Mouse (Mus musculus): Measurements from ENCODE around the gene Id2. TPM values are rescaled to one million over a fixed set of nuclear protein-coding genes. Genes with fewer than 3 reads are reported as not detected.

The Id2 gene
- polyA plus RNA-seq, 1 experiment from 2014 or later = 449 TPM

- Histone ChIP-seq H3K4me3 (replicated peaks) (no peak overlapping the region), H3K27ac (no peak overlapping the region), H3K9ac (no peak overlapping the region), H3K36me3 (no peaks in the 10 kb centered on the region), H3K27me3 (replicated peaks) (no peaks in the 10 kb centered on the region), H3K4me1 (replicated peaks) (peaks cover 7% of the 10 kb centered on the region), H3K9me3 (no peaks in the 10 kb centered on the region), H3K4me2 (replicated peaks) (no peak overlapping the region)
- no peak for ATAC-seq
- 76% methylated on average over 6 of the region's 6 CpGs for WGBS
These were observed 7.0 kb upstream of the Id2 start for GRCm38 (mm10) chr12:25103911-25104310.

DNA sequence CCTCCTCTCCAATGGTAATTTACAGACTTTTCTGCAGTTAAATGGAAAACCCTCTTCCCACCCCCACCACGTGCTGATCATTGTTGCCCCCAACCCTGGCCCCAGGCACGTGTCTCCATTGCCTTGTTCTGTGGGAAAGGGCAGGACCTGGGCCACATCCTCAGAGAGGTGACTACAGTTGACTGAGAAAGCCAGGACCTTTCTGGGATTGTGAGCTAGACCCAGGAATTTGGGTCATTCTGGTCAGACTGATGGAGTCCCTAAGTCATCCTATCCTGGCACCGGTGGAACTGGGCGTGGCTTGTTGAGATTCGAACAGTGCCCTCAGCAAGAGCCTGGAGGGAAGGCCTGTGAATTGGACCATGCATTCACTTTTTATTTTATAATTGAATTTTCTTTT is 4.4 kb upstream of the Id2 start:
- peak overlapping the region; percentile 52; the same call in 1 of the 2 replicates for H3K4me3 ChIP-seq (replicated peaks)
- H3K9ac ChIP-seq = no peak overlapping the region
- peak overlapping the region; percentile 90 for H3K4me2 ChIP-seq (replicated peaks)
- no peaks in the 10 kb centered on the region for H3K9me3 ChIP-seq
- 25% methylated on average over 5 of the region's 5 CpGs for WGBS
- peaks cover 13% of the 10 kb centered on the region for H3K4me1 ChIP-seq (replicated peaks)
- no peaks in the 10 kb centered on the region for H3K36me3 ChIP-seq
- H3K27ac ChIP-seq = peak overlapping the region; percentile 97
- no peaks in the 10 kb centered on the region for H3K27me3 ChIP-seq (replicated peaks)
- ATAC-seq = no peak

- H3K9ac ChIP-seq = peak overlapping the region; percentile 68
- no peaks in the 10 kb centered on the region for H3K36me3 ChIP-seq
- peak overlapping the region; percentile 90 for H3K4me2 ChIP-seq (replicated peaks)
- H3K4me3 ChIP-seq (replicated peaks) = peak overlapping the region; percentile 52
- peaks cover 13% of the 10 kb centered on the region for H3K4me1 ChIP-seq (replicated peaks)
- peak overlapping the region; percentile 97 for H3K27ac ChIP-seq
- under 1% methylated on average over 59 of the region's 59 CpGs for WGBS
- ATAC-seq = no peak
- H3K9me3 ChIP-seq = no peaks in the 10 kb centered on the region
- H3K27me3 ChIP-seq (replicated peaks) = no peaks in the 10 kb centered on the region
These were observed 3.7 kb upstream of the Id2 start for GRCm38 (mm10) chr12:25100411-25101217.

DNA sequence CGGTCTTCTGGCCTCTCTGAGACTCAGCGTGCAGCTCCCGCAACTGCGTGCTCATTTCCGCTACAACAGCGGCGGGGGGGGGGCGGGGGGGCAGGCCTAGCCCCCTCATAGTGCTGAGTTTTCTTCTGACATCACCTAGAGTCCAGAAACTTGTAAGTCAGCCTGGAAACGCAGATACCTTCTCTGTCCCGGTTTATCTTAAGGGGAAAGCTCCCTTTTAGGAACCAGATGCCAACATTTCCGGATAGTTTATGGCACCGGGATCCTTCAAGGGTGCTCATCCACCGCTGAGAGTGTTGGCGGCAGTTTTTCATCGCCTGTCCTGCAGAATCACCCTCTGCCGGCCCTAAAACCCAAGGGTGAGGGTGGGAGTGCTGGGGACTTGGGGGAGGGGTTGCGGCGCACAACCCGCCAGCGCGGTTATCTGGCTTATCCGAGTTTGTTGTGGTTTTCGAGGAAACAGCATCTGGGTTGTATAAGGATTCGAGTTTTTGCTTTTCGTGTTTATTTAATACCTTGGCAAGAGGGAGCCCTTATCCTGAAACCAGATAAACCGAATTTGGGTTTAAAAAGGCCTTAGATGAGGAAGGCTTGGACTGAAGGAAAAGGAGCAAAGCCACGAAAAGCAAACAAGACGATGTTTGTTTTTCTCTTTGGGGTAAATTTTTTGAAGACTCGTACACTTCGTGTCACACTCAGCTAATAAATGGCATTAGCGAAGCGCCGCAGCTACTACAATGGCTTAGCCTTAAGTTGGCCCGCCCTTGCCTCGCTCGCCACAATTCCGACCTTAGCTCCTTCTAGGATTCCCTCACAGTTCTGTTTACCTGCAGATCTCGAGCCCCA is 2.8 kb upstream of the Id2 start:
- H3K4me2 ChIP-seq (replicated peaks) = peak overlapping the region; percentile 90
- ATAC-seq = no peak
- peak overlapping the region; percentile 52 for H3K4me3 ChIP-seq (replicated peaks)
- peak overlapping the region; percentile 68 for H3K9ac ChIP-seq
- H3K27me3 ChIP-seq (replicated peaks) = no peaks in the 10 kb centered on the region
- no peaks in the 10 kb centered on the region for H3K36me3 ChIP-seq
- H3K4me1 ChIP-seq (replicated peaks) = peaks cover 13% of the 10 kb centered on the region
- no peaks in the 10 kb centered on the region for H3K9me3 ChIP-seq
- H3K27ac ChIP-seq = peak overlapping the region; percentile 97
- WGBS = under 1% methylated on average over 38 of the region's 38 CpGs

- peak overlapping the region; percentile 52 for H3K4me3 ChIP-seq (replicated peaks)
- 1% methylated on average over 9 of the region's 9 CpGs for WGBS
- H3K9ac ChIP-seq = peak overlapping the region; percentile 68
- no peaks in the 10 kb centered on the region for H3K9me3 ChIP-seq
- no peaks in the 10 kb centered on the region for H3K36me3 ChIP-seq
- no peaks in the 10 kb centered on the region for H3K27me3 ChIP-seq (replicated peaks)
- peak overlapping the region; percentile 90 for H3K4me2 ChIP-seq (replicated peaks)
- H3K4me1 ChIP-seq (replicated peaks) = peaks cover 13% of the 10 kb centered on the region
- ATAC-seq = peak; percentile 31
- H3K27ac ChIP-seq = peak overlapping the region; percentile 97
These were observed 2.3 kb upstream of the Id2 start for GRCm38 (mm10) chr12:25099313-25099562.

DNA sequence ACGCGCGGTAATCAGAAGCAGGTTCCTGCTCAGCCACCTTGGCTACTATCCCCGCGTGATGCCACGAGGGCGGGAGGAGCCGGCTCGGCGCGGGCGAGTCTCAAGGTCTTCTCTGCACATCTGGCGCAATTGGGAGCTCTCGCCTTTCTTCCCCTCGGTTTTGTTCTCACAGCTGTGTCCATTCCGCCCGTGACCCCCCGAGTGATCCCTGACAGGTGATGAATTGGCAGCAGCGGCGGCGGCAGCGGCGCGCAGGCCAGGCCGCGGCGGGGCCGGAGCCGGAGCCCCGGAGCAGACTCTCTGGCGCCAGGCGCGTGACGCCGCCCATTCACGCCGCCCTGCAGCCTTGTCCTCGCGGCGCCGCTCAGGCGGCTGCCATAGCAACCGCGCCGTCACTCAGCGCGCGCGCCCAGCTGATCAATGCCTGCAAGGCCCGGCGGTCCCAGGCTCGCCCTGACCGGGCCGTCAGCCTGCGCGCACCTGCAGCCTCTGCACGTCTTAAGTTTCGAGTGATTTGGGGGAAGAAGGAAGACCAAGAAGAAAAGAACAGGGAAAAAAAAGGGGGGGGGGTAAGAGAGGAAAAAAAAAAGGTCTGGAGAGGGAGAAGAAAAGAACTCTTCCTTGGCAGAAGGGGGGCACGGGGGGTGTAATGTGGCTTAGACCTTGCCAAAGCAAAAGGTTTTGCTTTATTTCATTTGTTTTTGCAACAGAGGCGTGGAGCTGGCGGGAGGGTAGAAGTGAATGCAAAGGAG is 1.8 kb upstream of the Id2 start:
- under 1% methylated on average over 61 of the region's 61 CpGs for WGBS
- peak overlapping the region; percentile 90 for H3K4me2 ChIP-seq (replicated peaks)
- peaks cover 13% of the 10 kb centered on the region for H3K4me1 ChIP-seq (replicated peaks)
- peak overlapping the region; percentile 97 for H3K27ac ChIP-seq
- no peaks in the 10 kb centered on the region for H3K27me3 ChIP-seq (replicated peaks)
- peak overlapping the region; percentile 68 for H3K9ac ChIP-seq
- no peaks in the 10 kb centered on the region for H3K9me3 ChIP-seq
- ATAC-seq = peak; percentile 79
- no peaks in the 10 kb centered on the region for H3K36me3 ChIP-seq
- H3K4me3 ChIP-seq (replicated peaks) = peak overlapping the region; percentile 52

DNA sequence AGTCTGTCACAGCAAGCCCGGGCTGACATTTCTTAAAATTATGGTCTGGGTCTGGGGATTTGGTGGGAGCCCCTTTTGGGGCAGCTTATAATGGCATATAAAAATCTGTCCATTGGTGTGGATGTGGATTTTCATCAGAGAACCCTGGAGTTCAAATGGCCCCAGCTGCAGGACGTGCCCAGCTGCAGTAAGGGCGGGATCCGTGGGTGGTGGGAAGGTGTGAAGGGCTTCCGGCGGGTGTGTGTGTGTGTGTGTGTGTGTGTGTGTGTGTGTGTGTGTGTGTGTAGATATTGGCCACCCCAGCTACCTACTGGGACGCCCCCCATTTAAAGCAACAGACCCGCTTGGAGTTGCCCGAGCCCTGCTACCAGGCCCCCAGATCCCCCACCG is 1.2 kb upstream of the Id2 start:
- Histone ChIP-seq H3K27ac (peak overlapping the region; percentile 97), H3K36me3 (no peaks in the 10 kb centered on the region), H3K27me3 (replicated peaks) (no peaks in the 10 kb centered on the region), H3K9me3 (no peaks in the 10 kb centered on the region), H3K4me2 (replicated peaks) (peak overlapping the region; percentile 90), H3K9ac (peak overlapping the region; percentile 56), H3K4me3 (replicated peaks) (peak overlapping the region; percentile 52), H3K4me1 (replicated peaks) (peaks cover 17% of the 10 kb centered on the region)
- WGBS = 3% methylated on average over 7 of the region's 10 CpGs
- ATAC-seq = no peak; the same call in 1 of the 2 replicates

DNA sequence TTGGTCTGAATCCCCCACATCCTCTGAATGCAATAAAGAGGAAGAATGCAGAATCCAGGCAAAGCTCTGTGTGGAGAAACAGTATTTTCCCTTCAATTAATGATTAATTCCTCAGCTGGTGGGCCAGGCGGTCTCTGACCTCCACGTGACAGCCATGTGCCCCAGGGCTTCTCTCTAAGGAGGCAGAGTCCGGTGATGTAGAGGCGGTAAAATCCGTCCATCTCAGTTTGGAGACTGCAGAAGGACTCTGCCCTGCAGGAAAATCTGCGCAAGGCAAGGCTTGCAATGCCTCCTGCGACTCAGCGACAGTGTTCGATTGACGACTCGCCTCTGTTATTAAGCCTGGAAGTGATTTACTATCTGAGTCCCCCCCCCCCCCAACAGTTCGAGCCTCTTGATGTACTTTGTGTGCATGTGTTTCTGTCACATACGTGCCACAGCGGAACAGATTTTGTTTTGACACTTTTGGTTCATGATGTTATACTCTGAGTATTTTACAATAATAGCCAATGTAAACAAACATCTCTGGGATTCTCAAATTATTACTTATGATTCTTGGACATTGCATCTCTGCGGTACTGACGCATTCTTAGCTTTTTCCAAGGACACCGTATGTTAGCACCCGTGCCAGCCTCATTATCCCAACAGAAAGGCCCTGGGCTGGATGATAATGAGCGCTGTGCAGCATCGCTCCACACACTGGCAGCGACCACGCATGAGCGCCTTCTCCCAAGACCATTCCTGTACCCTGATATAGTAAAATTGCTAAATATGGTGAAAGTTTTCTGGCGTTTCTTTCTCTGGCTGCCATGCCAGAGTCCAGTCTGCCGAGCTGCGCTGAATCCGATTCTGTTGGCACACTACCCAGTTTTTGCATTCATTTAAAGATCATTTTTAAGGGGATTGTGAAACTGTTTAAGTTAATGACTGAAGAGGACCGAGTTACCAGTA is 545 bp upstream of the Id2 start:
- Histone ChIP-seq H3K9me3 (no peaks in the 10 kb centered on the region), H3K36me3 (no peaks in the 10 kb centered on the region), H3K27ac (peak overlapping the region; percentile 97), H3K4me1 (replicated peaks) (peaks cover 24% of the 10 kb centered on the region), H3K4me3 (replicated peaks) (peak overlapping the region; percentile 52), H3K9ac (peak overlapping the region; percentile 56), H3K27me3 (replicated peaks) (no peaks in the 10 kb centered on the region), H3K4me2 (replicated peaks) (peak overlapping the region; percentile 90)
- WGBS = 4% methylated on average over 28 of the region's 28 CpGs
- peak; percentile 17 for ATAC-seq

GRCm38 (mm10) chr12:25096640-25097051 is 294 bp downstream of the Id2 start:
- Histone ChIP-seq H3K36me3 (no peaks in the 10 kb centered on the region), H3K4me1 (replicated peaks) (peaks cover 25% of the 10 kb centered on the region), H3K9me3 (no peaks in the 10 kb centered on the region), H3K4me2 (replicated peaks) (peak overlapping the region; percentile 90), H3K4me3 (replicated peaks) (peak overlapping the region; percentile 67), H3K27ac (peak overlapping the region; percentile 97), H3K27me3 (replicated peaks) (no peaks in the 10 kb centered on the region), H3K9ac (peak overlapping the region; percentile 63)
- 4% methylated on average over 15 of the region's 15 CpGs for WGBS
- ATAC-seq = no peak

DNA sequence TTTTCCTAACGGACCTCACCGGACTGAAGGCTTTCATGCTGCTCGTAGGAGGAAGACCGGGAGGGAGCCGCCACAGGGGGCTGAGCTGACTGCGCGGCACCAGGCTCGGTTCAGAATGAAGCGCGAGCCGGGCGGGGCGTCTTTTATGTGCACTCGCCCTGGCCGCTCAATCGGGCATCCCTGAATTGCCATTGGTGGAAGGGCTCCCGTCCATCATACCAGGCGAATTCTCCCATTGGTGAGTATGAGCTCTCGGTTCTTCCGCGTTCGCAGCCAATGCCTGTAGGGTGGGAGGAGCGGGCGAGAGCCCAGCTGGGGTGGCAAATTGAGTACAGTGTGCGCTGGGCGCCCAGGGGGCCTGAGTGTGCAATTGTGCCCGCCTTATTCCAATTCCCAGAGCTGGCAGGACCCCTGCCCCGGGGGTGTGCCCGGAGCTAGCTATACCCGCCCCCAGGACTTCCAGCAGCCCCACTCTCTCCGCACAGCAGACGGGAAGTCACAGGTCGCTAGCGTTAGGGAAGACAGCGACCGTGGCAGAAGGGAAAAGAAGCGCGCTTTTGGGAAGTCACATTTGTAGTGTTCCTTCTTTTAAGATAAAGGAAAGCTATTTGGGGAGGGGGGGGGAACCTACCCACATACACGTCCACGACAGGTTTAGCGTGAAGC is 833 bp downstream of the Id2 start:
- no peaks in the 10 kb centered on the region for H3K9me3 ChIP-seq
- ATAC-seq = peak; percentile 82
- H3K36me3 ChIP-seq = no peaks in the 10 kb centered on the region
- peaks cover 22% of the 10 kb centered on the region for H3K4me1 ChIP-seq (replicated peaks)
- WGBS = under 1% methylated on average over 41 of the region's 41 CpGs
- H3K27me3 ChIP-seq (replicated peaks) = no peaks in the 10 kb centered on the region
- H3K4me2 ChIP-seq (replicated peaks) = peak overlapping the region; percentile 90
- H3K4me3 ChIP-seq (replicated peaks) = peak overlapping the region; percentile 67
- H3K27ac ChIP-seq = peak overlapping the region; percentile 97
- H3K9ac ChIP-seq = peak overlapping the region; percentile 76

DNA sequence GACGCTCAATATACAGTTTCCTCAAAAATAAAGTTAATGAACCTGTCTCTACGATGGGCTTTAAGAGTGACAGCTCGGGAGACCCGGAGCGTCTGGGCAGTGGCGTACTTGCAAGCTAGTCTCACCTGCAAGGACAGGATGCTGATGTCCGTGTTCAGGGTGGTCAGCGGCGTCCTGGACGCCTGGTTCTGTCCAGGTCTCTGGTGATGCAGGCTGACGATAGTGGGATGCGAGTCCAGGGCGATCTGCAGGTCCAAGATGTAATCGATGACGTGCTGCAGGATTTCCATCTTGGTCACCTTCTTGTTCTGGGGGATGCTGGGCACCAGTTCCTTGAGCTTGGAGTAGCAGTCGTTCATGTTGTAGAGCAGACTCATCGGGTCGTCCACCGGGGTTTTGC is 1.4 kb downstream of the Id2 start:
- Histone ChIP-seq H3K4me2 (replicated peaks) (peak overlapping the region; percentile 90), H3K27ac (peak overlapping the region; percentile 73), H3K36me3 (no peaks in the 10 kb centered on the region), H3K9me3 (no peaks in the 10 kb centered on the region), H3K4me3 (replicated peaks) (peak overlapping the region; percentile 67), H3K4me1 (replicated peaks) (peaks cover 19% of the 10 kb centered on the region; the same call in 1 of the 2 replicates), H3K27me3 (replicated peaks) (no peaks in the 10 kb centered on the region), H3K9ac (peak overlapping the region; percentile 76)
- whole genome bisulfite sequencing = under 1% methylated on average over 19 of the region's 19 CpGs
- no peak for ATAC-seq

Measured in intestine, embryonic 15.5 days (tissue).